Mouse (Mus musculus) v-Abl transformed pro-B cells (cell line): ENCODE measurements around the gene Gyg.
"Not testable (repeated sequence)": the region's sequence is repeated elsewhere in the genome, so short reads cannot be mapped to it uniquely, and the experiment has no call there.

ENCODE experiments used
- in situ Hi-C, 2 experiments: fragments of 400-800 bp; cut with MboI; formaldehyde crosslinking; loops; one replicate each; pipeline ENCODE4 v1.15.1; 2025; ENCODE audit not compliant: unreplicated experiment in 2 of 2

Gene Gyg

DNA sequence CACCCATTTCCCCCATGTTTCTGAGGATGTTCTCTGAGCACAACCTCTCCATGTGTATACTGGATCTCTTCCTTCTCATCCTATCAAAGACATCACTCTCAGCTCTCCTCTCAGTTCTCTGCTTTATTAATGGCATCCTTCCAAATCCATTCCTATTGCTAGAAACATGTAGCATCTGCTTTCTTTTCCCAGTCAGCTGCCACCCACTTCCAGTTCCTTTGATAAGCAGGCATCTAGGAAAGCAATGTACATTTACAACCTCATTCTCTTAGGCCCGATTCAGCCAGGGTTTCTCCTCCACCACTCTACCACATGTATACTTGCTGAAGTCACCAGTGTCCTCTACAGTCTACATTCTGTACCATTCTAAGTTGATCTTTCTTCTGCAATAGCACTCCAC lies 21.4 kb downstream of the Gyg start:
- in situ Hi-C loops, result no loop called here

DNA sequence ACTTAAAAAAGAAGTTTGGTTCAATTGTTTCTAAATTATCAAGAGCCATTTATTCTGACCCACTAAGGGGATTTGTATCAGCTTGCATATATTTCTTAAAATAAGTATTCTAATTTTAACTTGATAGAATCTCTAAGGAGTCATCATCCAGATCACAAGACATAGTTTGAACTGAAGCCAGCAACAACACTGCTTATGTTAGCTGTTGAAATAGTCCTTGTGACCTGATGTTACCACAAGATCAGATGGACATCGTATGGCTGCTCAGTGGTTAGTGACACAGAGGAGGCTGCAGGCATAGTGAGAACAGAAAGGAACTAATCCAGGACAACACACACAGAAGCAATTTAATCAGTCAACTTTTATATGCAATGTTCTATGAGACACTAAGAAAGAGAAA lies 22.4 kb downstream of the Gyg start:
- in situ Hi-C loops, result no loop called here

DNA sequence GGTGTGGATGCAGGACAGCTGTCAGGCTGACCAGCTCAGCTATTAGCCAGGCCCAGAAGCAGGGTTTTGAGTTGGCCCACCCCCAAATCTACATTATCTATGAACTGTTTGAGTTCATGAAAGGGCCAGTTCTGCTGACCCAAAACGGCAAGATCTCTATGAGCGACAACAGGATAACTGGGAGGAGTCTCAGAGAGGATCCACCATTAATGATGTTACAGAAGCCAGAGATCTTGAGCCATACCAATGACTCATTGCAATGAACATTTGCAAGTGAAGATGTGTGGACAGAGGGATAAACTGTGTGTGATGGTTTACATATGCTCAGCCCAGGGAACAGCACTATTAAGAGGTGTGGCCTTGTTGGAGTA lies 23.8 kb downstream of the Gyg start:
- in situ Hi-C loops, result no loop called here

DNA sequence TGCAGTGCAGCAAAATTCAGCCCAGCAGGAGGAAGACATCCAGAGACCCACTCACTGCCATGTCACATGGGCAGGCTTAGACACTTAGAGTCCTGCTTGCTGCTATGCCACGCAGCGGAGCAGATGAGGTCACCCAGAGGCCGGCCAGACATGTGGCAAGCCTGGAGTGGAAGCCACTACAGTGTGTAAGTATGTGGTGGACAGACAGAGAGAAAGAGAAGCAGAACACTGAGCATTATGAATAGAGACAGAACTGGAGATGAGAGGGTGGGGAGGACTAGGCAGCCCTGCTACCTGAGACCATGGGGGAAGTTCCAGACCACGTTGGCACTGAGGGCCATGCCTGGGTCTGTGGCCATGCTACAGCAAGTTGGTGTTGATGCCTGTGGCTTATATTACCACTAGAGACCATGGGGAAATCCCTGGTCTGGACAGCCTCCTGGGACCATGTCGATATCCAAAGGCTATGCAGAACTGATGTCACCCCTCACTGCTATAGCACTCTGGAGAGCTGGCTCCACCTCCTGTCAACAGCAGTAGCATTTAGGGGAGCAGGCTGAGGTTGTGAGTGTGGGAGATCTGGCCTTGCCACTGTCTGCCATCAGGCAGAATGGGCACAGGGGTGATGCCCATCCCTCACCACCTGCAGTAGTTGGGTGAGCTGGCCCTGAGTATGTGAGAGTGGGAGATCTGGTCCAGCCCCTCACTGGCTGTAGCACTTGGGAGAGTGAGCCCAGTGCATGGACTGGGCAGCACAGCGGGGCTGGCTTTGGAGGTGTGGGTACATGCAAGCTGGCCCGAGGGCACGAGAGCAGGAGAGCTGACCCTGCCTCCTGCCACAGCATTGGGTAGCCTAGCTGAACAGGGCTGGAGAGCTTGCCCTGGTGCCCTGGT lies 24.4 kb downstream of the Gyg start:
- in situ Hi-C loops, result no loop called here

DNA sequence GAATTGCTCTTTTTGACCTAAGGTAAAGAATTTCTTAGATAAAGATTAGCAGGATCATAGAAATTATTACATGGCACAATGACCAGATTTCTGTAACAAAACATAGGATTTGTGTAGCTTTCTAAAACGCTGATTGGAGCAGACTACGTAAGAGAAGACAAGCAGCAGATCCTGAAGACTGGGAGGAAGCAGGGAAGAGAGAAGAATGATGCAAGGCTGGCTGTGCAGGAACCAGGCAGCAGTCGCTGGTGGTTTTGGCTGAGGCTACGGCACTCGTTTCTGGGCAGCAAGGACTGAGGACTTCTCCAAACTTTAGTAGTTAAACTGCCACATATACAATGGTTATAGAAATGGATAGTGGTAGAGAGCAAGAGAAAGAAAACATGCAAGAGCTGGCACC lies 25.6 kb downstream of the Gyg start:
- in situ Hi-C loops, result no loop called here

DNA sequence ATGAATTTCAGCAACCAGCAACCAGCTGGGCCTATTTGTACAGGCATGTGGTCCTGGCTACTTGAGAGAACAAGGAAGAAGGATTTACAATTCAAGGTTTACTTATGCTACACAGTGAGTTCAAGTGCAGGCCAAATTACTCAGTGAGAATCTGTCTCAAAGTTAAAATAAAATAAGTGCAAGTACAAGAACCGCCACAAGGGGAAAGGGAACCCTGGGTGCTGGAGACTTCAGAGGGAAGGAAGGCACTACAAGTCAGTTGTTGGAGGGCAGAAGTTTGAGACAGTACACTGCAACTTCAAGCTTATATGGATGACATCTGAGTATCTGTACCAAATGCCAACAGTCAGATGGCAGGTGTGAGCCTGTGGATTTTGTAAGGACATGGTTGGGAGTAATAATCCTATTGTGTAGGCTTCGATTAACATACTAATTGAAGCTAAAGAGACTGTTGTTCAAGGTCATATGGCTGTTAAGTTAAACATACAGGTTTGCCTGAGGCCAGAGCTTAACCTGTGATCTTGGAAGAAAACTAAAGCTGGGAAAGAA lies 28.0 kb downstream of the Gyg start:
- in situ Hi-C loops, result no loop called here

DNA sequence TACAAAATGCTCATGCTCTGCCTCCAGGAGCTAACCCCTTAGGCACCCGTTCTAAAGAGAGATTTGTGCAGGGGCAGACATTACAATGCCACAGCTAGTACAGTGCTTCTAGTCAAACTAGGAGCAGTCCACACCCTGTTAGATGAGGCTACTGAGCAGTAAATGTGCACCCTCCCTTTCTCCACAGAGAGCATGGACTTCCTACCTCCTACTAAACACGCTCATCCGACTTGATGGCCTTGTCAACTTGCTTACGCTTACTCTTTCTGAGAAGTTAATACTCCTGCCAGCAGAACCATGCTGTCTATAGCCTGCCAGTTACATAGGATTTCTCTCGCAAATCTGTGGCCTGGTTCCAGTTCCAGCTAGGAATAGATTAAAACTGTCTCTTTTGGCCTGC lies 29.5 kb downstream of the Gyg start:
- in situ Hi-C loops, result no loop called here

DNA sequence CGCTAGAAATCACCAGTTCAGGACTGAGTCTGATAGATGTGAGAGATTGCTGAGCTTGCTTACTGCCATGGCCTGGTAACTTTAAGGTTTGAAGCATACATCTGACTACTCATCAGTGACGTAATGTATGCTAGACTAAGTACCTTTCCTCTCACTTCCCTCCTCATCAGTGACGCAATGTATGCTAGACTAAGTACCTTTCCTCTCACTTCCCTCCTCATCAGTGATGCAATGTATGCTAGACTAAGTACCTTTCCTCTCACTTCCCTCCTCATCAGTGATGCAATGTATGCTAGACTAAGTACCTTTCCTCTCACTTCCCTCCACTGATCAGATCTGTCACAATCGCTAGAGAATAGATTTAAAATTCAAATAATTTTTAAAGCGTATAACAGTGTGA lies 33.5 kb downstream of the Gyg start:
- in situ Hi-C loops, result not testable (repeated sequence)

DNA sequence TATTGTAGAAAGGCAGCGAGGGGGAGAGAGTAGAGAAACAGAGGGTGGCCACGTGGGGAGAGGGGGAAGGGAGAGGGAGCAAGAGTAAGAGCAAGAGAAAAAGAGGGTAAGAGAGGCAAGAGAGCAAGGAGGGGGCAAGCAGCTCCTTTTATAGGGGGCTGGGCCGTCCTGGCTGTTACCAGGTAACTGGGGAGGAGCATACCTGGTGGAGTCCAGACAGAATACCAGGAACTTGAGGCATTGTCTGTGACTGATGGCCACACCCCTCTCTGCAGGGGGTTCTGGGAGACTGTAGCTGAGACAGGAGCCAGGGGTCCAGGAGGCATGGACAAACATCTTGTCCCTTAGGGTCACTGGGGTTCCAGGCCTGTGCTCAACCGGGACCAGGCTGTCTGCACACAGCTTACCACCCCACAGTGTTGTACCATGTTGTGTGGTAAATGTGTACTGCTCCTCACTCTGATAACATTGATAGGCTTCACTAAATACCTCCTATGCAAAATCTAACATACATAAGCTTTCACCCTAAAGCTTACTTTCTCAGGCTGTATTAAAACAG lies 35.4 kb downstream of the Gyg start:
- in situ Hi-C loops, result no loop called here

DNA sequence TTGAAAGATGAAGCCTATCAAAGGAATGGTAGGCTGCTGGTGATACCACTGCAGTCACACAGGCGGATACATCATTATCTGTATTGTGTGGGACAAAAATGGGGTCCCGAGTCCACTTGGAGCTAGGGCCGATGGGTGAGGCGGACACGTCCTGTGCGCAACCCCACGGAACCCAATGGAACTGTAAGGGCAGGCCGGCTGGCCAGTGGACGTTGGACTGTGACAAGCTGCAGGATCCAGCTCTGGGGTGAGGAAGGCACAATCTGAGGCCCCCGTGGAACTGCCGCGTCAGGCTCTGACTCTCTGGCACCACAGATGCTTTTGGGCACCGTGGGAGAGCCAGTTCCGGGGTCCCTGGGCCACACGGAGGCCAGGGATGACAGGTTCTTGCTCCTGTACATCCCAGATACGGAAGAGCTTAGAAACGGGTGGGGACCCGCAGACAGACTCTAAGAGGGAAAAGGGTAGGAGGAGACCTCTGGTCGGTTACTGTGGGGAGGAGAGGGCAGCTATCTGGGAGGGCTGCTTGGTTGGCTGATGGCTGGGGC lies 36.0 kb downstream of the Gyg start:
- in situ Hi-C loops, result no loop called here

DNA sequence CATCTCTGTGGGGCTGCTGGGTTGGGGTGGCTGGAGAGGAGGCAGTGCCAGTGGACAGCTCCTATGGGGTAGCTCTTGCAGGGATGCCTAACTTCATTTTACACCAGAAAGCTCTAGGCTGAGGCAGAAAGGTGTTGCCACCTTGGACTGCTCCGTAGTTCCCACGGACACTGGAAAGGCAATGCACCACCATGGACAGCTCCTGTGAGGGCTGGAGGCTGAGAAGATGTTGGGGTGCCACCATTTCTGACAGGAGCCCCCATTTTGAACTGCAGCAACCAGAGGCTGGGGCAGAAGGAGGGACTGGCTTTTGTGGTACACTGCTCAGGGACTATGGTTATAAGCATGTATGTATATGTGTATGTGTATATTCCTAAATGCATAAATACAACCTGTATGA lies 43.2 kb downstream of the Gyg start:
- in situ Hi-C loops, result no loop called here

DNA sequence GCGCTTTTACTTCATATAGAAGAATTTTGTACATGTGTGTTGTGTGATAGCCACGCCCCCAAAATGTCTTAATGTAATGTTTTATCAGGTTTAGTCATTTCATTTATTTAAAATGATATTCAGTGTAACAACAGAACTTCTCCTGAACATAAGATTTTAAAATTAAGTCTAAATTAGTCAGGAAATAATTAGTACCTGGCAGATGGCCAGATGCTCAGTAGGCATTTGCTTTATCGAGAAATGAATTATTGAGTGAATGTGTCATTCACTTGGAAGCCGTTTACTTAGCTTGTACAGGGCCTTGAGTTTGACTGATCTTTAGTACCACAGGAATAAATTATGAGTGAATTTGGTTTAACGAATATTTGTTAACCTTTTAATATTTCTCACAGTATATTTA lies 46.2 kb downstream of the Gyg start:
- in situ Hi-C loops, result no loop called here

DNA sequence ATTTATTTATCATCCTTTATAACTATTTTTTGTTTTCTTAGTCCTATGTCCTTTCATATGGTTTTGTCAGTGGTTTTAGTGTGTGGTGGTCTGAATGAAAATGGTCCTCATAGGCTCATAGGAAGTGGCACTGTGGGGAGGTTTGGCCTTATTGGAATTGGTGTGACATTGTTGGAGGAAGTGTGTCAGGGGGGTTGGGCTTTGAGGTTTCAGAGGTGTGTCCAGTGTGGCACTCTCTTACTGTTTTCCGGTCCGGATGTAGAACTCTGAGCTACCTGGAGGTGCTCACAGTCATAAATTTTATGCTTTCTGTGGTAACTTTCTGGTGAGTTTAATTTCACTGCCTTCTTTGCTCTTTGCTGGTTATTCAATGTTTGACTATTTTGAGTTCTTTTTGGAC lies 50.3 kb downstream of the Gyg start:
- in situ Hi-C loops, result no loop called here

DNA sequence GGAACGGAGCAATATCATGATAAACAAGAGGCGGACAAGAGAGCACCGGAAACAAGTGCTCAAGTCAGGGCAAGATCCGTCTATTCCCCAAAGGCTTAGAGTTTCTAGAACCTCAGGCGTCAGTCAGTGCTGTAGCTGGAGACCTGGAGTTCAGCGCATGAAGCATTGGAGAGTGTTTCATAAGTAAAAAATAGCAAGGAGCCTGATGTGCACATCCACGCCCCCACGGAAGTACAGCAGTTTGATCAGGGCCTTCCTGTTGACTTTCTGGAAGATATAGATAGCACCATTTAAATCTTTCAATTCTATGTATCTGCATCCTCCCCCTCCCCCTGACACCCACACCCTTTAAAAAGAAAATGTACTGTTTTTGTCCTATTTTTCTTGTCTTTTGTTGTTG lies 50.8 kb downstream of the Gyg start:
- in situ Hi-C loops, result no loop called here

DNA sequence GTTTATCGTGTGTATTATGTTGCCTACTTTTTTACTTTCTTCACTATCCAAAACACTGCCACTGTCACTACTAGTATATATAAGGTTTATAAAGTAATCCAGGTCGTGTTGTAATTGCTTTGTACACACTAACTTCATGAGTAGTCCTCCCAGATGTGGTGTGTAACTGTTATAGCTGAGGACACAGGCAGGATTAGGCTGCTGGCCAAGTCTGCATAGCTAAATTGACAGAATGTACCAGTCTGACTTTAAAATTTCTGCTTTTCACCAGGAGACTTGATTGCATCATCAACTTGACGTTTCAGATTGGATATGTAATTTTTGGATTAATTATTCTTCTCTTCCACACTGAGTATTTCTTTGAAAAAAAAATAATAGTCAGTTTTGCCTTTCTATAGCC lies 51.3 kb downstream of the Gyg start:
- in situ Hi-C loops, result no loop called here

DNA sequence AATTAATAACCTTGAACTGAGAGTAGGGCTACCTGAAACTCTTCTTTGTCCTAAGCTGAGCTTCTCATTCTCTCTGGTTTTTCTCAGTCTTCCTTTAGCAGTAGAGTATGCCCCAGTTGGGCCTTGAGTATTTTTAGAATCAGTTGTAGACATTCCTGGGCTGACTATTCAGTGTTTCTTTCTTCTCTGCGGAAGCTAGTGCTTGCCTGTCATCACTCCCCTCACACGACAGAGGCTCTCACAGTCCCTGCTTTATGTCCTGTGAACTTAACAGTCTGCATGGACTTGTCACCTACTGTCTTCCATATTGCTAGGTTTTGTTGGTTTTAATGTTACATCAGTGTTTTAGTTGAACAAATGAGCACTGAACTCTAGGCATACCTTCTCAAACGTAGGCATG lies 73.0 kb downstream of the Gyg start:
- in situ Hi-C loops, result no loop called here

DNA sequence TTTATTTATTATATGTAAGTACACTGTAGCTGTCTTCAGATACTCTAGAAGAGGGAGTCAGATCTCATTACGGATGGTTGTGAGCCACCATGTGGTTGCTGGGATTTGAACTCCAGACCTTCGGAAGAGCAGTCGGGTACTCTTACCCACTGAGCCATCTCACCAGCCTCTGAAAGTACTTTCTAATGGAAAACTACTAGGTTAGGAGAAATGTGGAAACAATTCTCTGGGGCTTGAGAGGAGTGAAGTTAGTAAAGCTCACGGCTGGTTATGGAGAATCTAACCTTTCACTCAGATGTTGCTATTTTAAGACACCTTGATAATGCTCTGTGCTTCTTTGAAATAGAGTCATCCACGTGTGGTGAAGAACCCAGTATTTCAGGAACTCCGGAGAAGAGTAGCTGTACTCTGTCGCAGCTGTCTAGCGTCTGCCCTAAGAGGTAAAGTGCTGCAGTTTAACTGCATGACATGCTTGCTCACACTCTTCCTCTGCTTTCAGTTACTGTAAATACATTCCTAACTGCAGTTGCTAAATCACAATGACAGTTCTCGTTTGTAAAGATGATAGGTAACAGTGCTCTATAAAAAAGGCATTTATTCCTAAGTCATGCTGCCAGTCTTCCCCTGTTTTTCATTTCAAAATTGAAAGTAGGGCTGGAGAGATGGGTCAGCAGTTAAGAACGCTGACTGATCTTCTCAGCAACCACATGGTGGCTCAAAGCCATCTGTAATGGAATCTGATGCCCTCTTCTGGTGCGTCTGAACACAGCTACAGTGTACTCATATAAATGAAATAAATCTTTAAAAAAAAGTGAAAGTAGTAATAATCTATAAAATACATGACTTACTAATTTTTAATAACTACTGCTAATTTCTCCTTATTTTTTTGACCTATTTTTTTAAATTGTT lies 78.7 kb downstream of the Gyg start:
- in situ Hi-C loops, result loop anchor here (5.0 to 10.0 kb wide), 3 partner anchors 121 to 172 kb away; no protein-coding TSS in a partner anchor
